Mouse (Mus musculus) lung, embryonic 15.5 days (tissue): ENCODE results near the gene H6pd. TPM values are rescaled to one million over a fixed set of nuclear protein-coding genes. Genes with fewer than 3 reads are reported as not detected.

Experiments
- ATAC-seq: fragments of 200-750 bp; cut with Nextera tagmentation; 2 replicates; pipeline ENCODE4 v1.8.0; 2017; ENCODE audit warnings: moderate number of reproducible peaks, borderline replicate concordance; ENCODE audit not compliant: low FRiP score, low TSS enrichment; ENCODE audit errors: extremely low read depth
- H3K27ac ChIP-seq: fragments of 300-500 bp; sonication (generic); 2 replicates; pipeline ENCODE4 v1.5.1; 2015; ENCODE audit warnings: moderate library complexity, mild to moderate bottlenecking, inconsistent platforms
- H3K27me3 ChIP-seq: fragments of 300-500 bp; sonication (generic); 2 replicates; pipeline ENCODE4 v1.6.1; 2015; ENCODE audit warnings: inconsistent platforms
- H3K36me3 ChIP-seq: fragments of 300-500 bp; sonication (generic); 2 replicates; pipeline ENCODE4 v1.6.1; 2015; ENCODE audit warnings: inconsistent platforms
- H3K4me1 ChIP-seq: fragments of 300-500 bp; sonication (generic); 2 replicates; pipeline ENCODE4 v1.6.1; 2015; ENCODE audit warnings: inconsistent platforms
- H3K4me2 ChIP-seq: fragments of 300-500 bp; sonication (generic); 2 replicates; pipeline ENCODE4 v1.6.1; 2015; ENCODE audit warnings: inconsistent platforms, mild to moderate bottlenecking, moderate library complexity
- H3K4me3 ChIP-seq: fragments of 300-500 bp; sonication (generic); 2 replicates; pipeline ENCODE4 v1.5.1; 2015; ENCODE audit warnings: mild to moderate bottlenecking, inconsistent platforms
- H3K9ac ChIP-seq: fragments of 300-500 bp; sonication (generic); 2 replicates; pipeline ENCODE4 v1.6.1; 2015; ENCODE audit warnings: inconsistent platforms
- H3K9me3 ChIP-seq: fragments of 300-500 bp; sonication (generic); 2 replicates; pipeline ENCODE4 v1.6.1; 2016; ENCODE audit warnings: inconsistent platforms
- WGBS: fragments of 180-500 bp; shearing (Covaris S2); methylation state at CpG from one replicate; pipeline ENCODE4 v1.1.7; 2015; 5-methylcytosine and 5-hydroxymethylcytosine counted together
- polyA plus RNA-seq: library from polyadenylated mRNA; unstranded; fragments of >200 nt; fragmentation: Nextera tagmentation; extraction: Ambion mirVana; gene quantifications from 2 replicates; pipeline ENCODE4 v1.2.1, GENCODE M21; 2015

The H6pd gene
- polyA plus RNA-seq = 25.0 and 29.3 TPM in 2 replicates

DNA sequence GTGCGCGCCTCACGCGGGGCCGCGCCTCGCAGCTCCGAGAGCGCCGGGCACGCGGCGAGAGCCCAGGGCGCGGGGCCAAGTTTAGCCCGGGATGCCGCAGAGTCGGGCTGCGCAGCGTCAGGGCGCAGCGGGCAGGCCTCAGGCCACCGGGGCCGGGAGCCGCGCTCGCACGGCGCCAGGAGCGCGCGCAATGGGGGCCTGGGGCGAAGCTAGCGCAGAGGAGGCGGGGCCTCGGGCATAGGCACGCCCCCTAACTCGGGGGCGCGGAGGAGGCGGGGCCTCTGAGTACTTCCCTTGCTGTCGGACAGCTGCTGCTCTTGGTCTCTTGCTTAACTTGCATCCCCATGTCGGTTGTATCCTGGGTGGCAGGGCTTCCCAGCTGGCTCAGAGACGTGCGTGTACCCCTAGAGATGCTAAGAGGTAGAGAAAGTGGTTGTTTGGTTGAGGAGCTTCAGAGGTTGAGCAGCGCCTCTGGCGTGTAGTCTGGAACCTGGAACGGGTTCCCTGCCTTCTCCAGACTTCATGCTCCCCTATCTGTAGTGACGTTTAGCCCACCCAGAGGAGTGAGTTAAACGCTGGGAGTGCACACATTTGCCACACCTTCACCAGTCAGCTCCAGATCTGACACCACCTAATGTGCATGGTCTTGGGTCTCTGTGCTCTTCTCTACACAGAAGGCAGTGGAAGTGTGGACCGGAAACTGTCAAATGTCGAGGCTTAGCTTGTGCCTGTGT lies at the start of gene H6pd:
Gene H6pd, minus strand, starts transcription at position 171 of the 734 bp plus-strand sequence.
- Histone ChIP-seq H3K27me3 (no peaks in the 10 kb centered on the region), H3K4me3 (peak within 1 kb of the TSS; percentile 78), H3K9me3 (no peaks in the 10 kb centered on the region), H3K36me3 (no peaks in the 10 kb centered on the region), H3K4me2 (peak within 1 kb of the TSS; percentile 90), H3K27ac (peak within 1 kb of the TSS; percentile 99), H3K4me1 (peaks cover 54% of the 10 kb centered on the region), H3K9ac (peak within 1 kb of the TSS; percentile 83)
- ATAC-seq = peak; percentile 87
- 3% methylated on average over 52 of the region's 52 CpGs for WGBS

DNA sequence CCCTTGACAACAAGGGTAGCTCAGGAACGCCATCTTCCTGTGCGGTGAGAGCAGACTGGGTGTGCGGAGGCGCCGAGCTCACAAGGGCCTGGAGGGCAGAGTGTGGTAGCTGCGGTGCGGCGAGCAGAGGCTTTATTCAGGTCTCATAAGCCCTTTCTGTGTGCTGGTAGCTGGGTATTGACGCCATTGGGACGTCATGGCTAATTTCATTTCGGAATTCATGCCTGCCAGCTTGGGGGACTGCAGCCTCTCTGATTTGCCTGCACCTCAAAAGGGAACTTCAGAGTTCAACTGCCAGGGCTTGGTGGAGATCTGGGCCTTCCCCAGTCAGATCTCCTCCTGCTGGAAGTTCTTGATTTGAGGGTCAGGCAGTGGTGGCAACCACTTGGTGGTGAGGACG lies 48.9 kb upstream of the H6pd start:
- H3K4me2 ChIP-seq = no peak overlapping the region
- no peaks in the 10 kb centered on the region for H3K9me3 ChIP-seq
- no peak overlapping the region for H3K9ac ChIP-seq
- WGBS = 91% methylated on average over 12 of the region's 12 CpGs
- H3K27me3 ChIP-seq = no peaks in the 10 kb centered on the region
- no peak overlapping the region for H3K27ac ChIP-seq
- no peak for ATAC-seq
- peaks cover 33% of the 10 kb centered on the region for H3K4me1 ChIP-seq
- peaks cover 7% of the 10 kb centered on the region; the same call in 1 of the 2 replicates for H3K36me3 ChIP-seq
- H3K4me3 ChIP-seq = no peak overlapping the region

- no peak for ATAC-seq
- WGBS = 79% methylated on average over 7 of the region's 7 CpGs
- H3K4me2 ChIP-seq = no peak overlapping the region
- H3K27ac ChIP-seq = no peak overlapping the region
- H3K4me1 ChIP-seq = peaks cover 26% of the 10 kb centered on the region
- H3K9ac ChIP-seq = no peak overlapping the region
- H3K4me3 ChIP-seq = no peak overlapping the region
- H3K27me3 ChIP-seq = no peaks in the 10 kb centered on the region
- H3K36me3 ChIP-seq = peaks cover 7% of the 10 kb centered on the region; the same call in 1 of the 2 replicates
- no peaks in the 10 kb centered on the region for H3K9me3 ChIP-seq
Observed at GRCm38 (mm10) chr4:150056171-150056570, 47.3 kb upstream of the H6pd start.

DNA sequence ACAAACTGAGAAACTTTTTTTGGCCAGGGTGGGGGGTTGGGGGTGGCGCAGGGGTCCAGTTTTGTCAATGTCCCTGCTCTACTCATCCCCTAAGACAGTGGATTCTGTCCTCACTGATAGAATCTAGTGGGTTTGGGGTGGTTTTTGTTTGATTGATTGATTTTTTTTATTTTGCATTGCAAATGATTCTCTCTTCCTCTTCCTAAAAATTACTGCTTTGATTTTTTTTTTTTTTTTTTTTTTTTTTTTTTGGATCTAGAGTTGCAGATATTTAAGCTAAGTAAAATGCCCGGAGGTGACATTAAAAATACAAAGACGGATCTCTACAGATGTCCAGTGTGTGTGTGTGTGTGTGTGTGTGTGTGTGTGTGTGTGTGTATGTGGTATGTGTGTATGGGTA lies 43.6 kb upstream of the H6pd start:
- no peaks in the 10 kb centered on the region for H3K9me3 ChIP-seq
- ATAC-seq = no peak
- peaks cover 7% of the 10 kb centered on the region; the same call in 1 of the 2 replicates for H3K36me3 ChIP-seq
- H3K27me3 ChIP-seq = peaks cover 3% of the 10 kb centered on the region; the same call in 1 of the 2 replicates
- no peak overlapping the region for H3K4me2 ChIP-seq
- no peak overlapping the region for H3K9ac ChIP-seq
- no peak overlapping the region for H3K27ac ChIP-seq
- H3K4me3 ChIP-seq = no peak overlapping the region
- WGBS = 95% methylated on average over 3 of the region's 3 CpGs
- H3K4me1 ChIP-seq = peaks cover 39% of the 10 kb centered on the region

- no peak overlapping the region for H3K4me3 ChIP-seq
- peaks cover 5% of the 10 kb centered on the region; the same call in 1 of the 2 replicates for H3K27me3 ChIP-seq
- no peak for ATAC-seq
- H3K4me2 ChIP-seq = no peak overlapping the region
- no peak overlapping the region for H3K9ac ChIP-seq
- WGBS = 58% methylated on average over 8 of the region's 8 CpGs
- no peak overlapping the region for H3K27ac ChIP-seq
- H3K36me3 ChIP-seq = no peaks in the 10 kb centered on the region
- no peaks in the 10 kb centered on the region for H3K9me3 ChIP-seq
- H3K4me1 ChIP-seq = peaks cover 41% of the 10 kb centered on the region
Observed at GRCm38 (mm10) chr4:150051514-150051913, 42.7 kb upstream of the H6pd start.

GRCm38 (mm10) chr4:150049564-150050226 lies 40.9 kb upstream of the H6pd start:
- no peak overlapping the region; the same call in 1 of the 2 replicates for H3K9ac ChIP-seq
- H3K27ac ChIP-seq = no peak overlapping the region; the same call in 1 of the 2 replicates
- peaks cover 41% of the 10 kb centered on the region for H3K4me1 ChIP-seq
- 21% methylated on average over 13 of the region's 13 CpGs for WGBS
- peak overlapping the region; percentile 92 for H3K4me2 ChIP-seq
- no peaks in the 10 kb centered on the region for H3K36me3 ChIP-seq
- peak overlapping the region; percentile 59 for H3K4me3 ChIP-seq
- ATAC-seq = no peak
- peaks cover 9% of the 10 kb centered on the region; the same call in 1 of the 2 replicates for H3K27me3 ChIP-seq
- no peaks in the 10 kb centered on the region for H3K9me3 ChIP-seq

- peak overlapping the region; percentile 67 for H3K9ac ChIP-seq
- WGBS = 9% methylated on average over 15 of the region's 15 CpGs
- H3K4me2 ChIP-seq = peak overlapping the region; percentile 92
- peak; percentile 19; the same call in 1 of the 2 replicates for ATAC-seq
- no peaks in the 10 kb centered on the region for H3K9me3 ChIP-seq
- H3K36me3 ChIP-seq = no peaks in the 10 kb centered on the region
- H3K27me3 ChIP-seq = peaks cover 9% of the 10 kb centered on the region; the same call in 1 of the 2 replicates
- H3K27ac ChIP-seq = peak overlapping the region; percentile 69
- peak overlapping the region; percentile 59 for H3K4me3 ChIP-seq
- peaks cover 41% of the 10 kb centered on the region for H3K4me1 ChIP-seq
Observed at GRCm38 (mm10) chr4:150049157-150049513, 40.3 kb upstream of the H6pd start.

GRCm38 (mm10) chr4:150048478-150049156 lies 39.8 kb upstream of the H6pd start:
- Histone ChIP-seq H3K9ac (peak overlapping the region; percentile 67), H3K9me3 (no peaks in the 10 kb centered on the region), H3K4me2 (peak overlapping the region; percentile 92), H3K4me3 (peak overlapping the region; percentile 59), H3K27me3 (peaks cover 9% of the 10 kb centered on the region; the same call in 1 of the 2 replicates), H3K27ac (peak overlapping the region; percentile 69), H3K36me3 (no peaks in the 10 kb centered on the region), H3K4me1 (peaks cover 41% of the 10 kb centered on the region)
- ATAC-seq = peak; percentile 39; the same call in 1 of the 2 replicates
- WGBS = 1% methylated on average over 49 of the region's 49 CpGs

GRCm38 (mm10) chr4:150048038-150048437 lies 39.2 kb upstream of the H6pd start:
- 0% methylated on average over 20 of the region's 20 CpGs for WGBS
- peak overlapping the region; percentile 67 for H3K9ac ChIP-seq
- ATAC-seq = peak; percentile 86
- H3K4me1 ChIP-seq = peaks cover 41% of the 10 kb centered on the region
- H3K4me3 ChIP-seq = peak overlapping the region; percentile 59
- peaks cover 9% of the 10 kb centered on the region; the same call in 1 of the 2 replicates for H3K27me3 ChIP-seq
- peak overlapping the region; percentile 92 for H3K4me2 ChIP-seq
- no peaks in the 10 kb centered on the region for H3K9me3 ChIP-seq
- peak overlapping the region; percentile 69 for H3K27ac ChIP-seq
- H3K36me3 ChIP-seq = no peaks in the 10 kb centered on the region

GRCm38 (mm10) chr4:150043591-150043990 lies 34.8 kb upstream of the H6pd start:
- Histone ChIP-seq H3K27ac (no peak overlapping the region), H3K9me3 (no peaks in the 10 kb centered on the region), H3K4me1 (peaks cover 12% of the 10 kb centered on the region), H3K9ac (no peak overlapping the region), H3K4me3 (no peak overlapping the region), H3K4me2 (no peak overlapping the region), H3K36me3 (no peaks in the 10 kb centered on the region), H3K27me3 (peaks cover 9% of the 10 kb centered on the region; the same call in 1 of the 2 replicates)
- ATAC-seq = no peak
- WGBS = 93% methylated on average over 9 of the region's 9 CpGs

GRCm38 (mm10) chr4:150041346-150042110 lies 32.7 kb upstream of the H6pd start:
- Histone ChIP-seq H3K4me3 (no peak overlapping the region), H3K4me1 (no peaks in the 10 kb centered on the region), H3K9me3 (no peaks in the 10 kb centered on the region), H3K4me2 (no peak overlapping the region), H3K36me3 (no peaks in the 10 kb centered on the region), H3K27ac (no peak overlapping the region), H3K9ac (no peak overlapping the region), H3K27me3 (0 out of 2 replicates have a peak, but pooled peaks cover 4% of the 10 kb centered on the region)
- 71% methylated on average over 10 of the region's 10 CpGs for WGBS
- ATAC-seq = no peak
